Mouse (Mus musculus): ENCODE measurements at regions not wholly inside any gene's neighbourhood (a gene's known extent, or its start where the extent isn't known, plus 50 kb on each side); places are given as distances from the start of the nearest gene placed in this dataset.

- no peak overlapping the region for H3K4me3 ChIP-seq (replicated peaks)
- H3K27me3 ChIP-seq = no peaks in the 10 kb centered on the region
- H3K27ac ChIP-seq = no peak overlapping the region
- H3K9ac ChIP-seq = no peak overlapping the region
- H3K9me3 ChIP-seq (replicated peaks) = no peaks in the 10 kb centered on the region
- H3K4me2 ChIP-seq = no peak overlapping the region
- H3K36me3 ChIP-seq = no peaks in the 10 kb centered on the region
- ATAC-seq (ENCODE audit: low read depth) = no peak
- no peaks in the 10 kb centered on the region for H3K4me1 ChIP-seq (replicated peaks)
- 60% methylated on average over 4 of the region's 4 CpGs for WGBS (ENCODE audit: insufficient replicate concordance)
- no peak for DNase-seq
Measured at GRCm38 (mm10) chr14:100792094-100792493, 408.0 kb downstream of the Prr30 start.

GRCm38 (mm10) chr14:100781882-100782281 lies 418.2 kb downstream of the Prr30 start:
- H3K4me3 ChIP-seq (replicated peaks) = no peak overlapping the region
- 65% methylated on average over 3 of the region's 3 CpGs for WGBS (ENCODE audit: insufficient replicate concordance)
- no peaks in the 10 kb centered on the region for H3K36me3 ChIP-seq

GRCm38 (mm10) chr14:100753951-100754350 lies 446.2 kb downstream of the Prr30 start:
- WGBS (ENCODE audit: insufficient replicate concordance) = 21% methylated on average over 2 of the region's 2 CpGs
- H3K4me1 ChIP-seq (replicated peaks) = no peaks in the 10 kb centered on the region
- DNase-seq (no peak), ATAC-seq (ENCODE audit: low read depth) (no peak)
- H3K9me3 ChIP-seq (replicated peaks) = no peaks in the 10 kb centered on the region
- H3K27ac ChIP-seq = no peak overlapping the region
- no peak overlapping the region for H3K4me3 ChIP-seq (replicated peaks)
- no peaks in the 10 kb centered on the region for H3K36me3 ChIP-seq
- no peak overlapping the region for H3K4me2 ChIP-seq
- H3K27me3 ChIP-seq = no peaks in the 10 kb centered on the region
- no peak overlapping the region for H3K9ac ChIP-seq

More at GRCm38 (mm10) chr14:100781882-100782281, 418.2 kb downstream of the Prr30 start:
- Histone ChIP-seq H3K9ac (no peak overlapping the region), H3K4me2 (no peak overlapping the region), H3K9me3 (replicated peaks) (no peaks in the 10 kb centered on the region), H3K27me3 (no peaks in the 10 kb centered on the region), H3K27ac (no peak overlapping the region), H3K4me1 (replicated peaks) (no peaks in the 10 kb centered on the region)
- ATAC-seq (ENCODE audit: low read depth) (no peak), DNase-seq (no peak)

- Histone ChIP-seq H3K27ac (no peak overlapping the region), H3K36me3 (no peaks in the 10 kb centered on the region), H3K9me3 (replicated peaks) (no peaks in the 10 kb centered on the region), H3K4me2 (no peak overlapping the region), H3K9ac (no peak overlapping the region), H3K27me3 (no peaks in the 10 kb centered on the region), H3K4me1 (replicated peaks) (no peaks in the 10 kb centered on the region), H3K4me3 (replicated peaks) (no peak overlapping the region)
- WGBS (ENCODE audit: insufficient replicate concordance) = 40% methylated on average over 10 of the region's 10 CpGs
- no peak for DNase-seq
- ATAC-seq (ENCODE audit: low read depth) = no peak
Measured at GRCm38 (mm10) chr14:100752746-100753145, 447.4 kb downstream of the Prr30 start.

- Histone ChIP-seq H3K4me3 (replicated peaks) (peak overlapping the region; percentile 35), H3K4me2 (peak overlapping the region; percentile 47), H3K4me1 (replicated peaks) (no peaks in the 10 kb centered on the region), H3K36me3 (no peaks in the 10 kb centered on the region), H3K27me3 (no peaks in the 10 kb centered on the region), H3K9me3 (replicated peaks) (no peaks in the 10 kb centered on the region), H3K9ac (no peak overlapping the region), H3K27ac (no peak overlapping the region)
- WGBS (ENCODE audit: insufficient replicate concordance) = 8% methylated on average over 19 of the region's 19 CpGs
- DNase-seq = no peak
- peak; percentile 80 for ATAC-seq (ENCODE audit: low read depth)
Measured at GRCm38 (mm10) chr14:100749737-100750541, 450.2 kb downstream of the Prr30 start.

- Histone ChIP-seq H3K4me2 (no peak overlapping the region), H3K27me3 (no peaks in the 10 kb centered on the region), H3K9ac (no peak overlapping the region), H3K4me1 (replicated peaks) (no peaks in the 10 kb centered on the region), H3K36me3 (no peaks in the 10 kb centered on the region), H3K27ac (no peak overlapping the region), H3K4me3 (replicated peaks) (no peak overlapping the region), H3K9me3 (replicated peaks) (no peaks in the 10 kb centered on the region)
- ATAC-seq (ENCODE audit: low read depth) (no peak), DNase-seq (no peak)
- WGBS (ENCODE audit: insufficient replicate concordance) = 59% methylated on average over 4 of the region's 4 CpGs
Measured at GRCm38 (mm10) chr14:100735276-100735675, 450.8 kb upstream of the Klf12 start.

GRCm38 (mm10) chr14:100728433-100728832 lies 444.0 kb upstream of the Klf12 start:
- DNase-seq (no peak), ATAC-seq (ENCODE audit: low read depth) (no peak)
- H3K4me2 ChIP-seq = no peak overlapping the region
- H3K4me1 ChIP-seq (replicated peaks) = no peaks in the 10 kb centered on the region
- WGBS (ENCODE audit: insufficient replicate concordance) = 66% methylated on average over 4 of the region's 4 CpGs
- H3K4me3 ChIP-seq (replicated peaks) = no peak overlapping the region
- no peaks in the 10 kb centered on the region for H3K27me3 ChIP-seq
- no peaks in the 10 kb centered on the region for H3K36me3 ChIP-seq
- H3K9me3 ChIP-seq (replicated peaks) = no peaks in the 10 kb centered on the region
- no peak overlapping the region for H3K9ac ChIP-seq
- no peak overlapping the region for H3K27ac ChIP-seq

GRCm38 (mm10) chr14:100727701-100728100 lies 443.2 kb upstream of the Klf12 start:
- H3K9me3 ChIP-seq (replicated peaks) = no peaks in the 10 kb centered on the region
- DNase-seq (no peak), ATAC-seq (ENCODE audit: low read depth) (no peak)
- no peaks in the 10 kb centered on the region for H3K27me3 ChIP-seq
- no peaks in the 10 kb centered on the region for H3K36me3 ChIP-seq
- no peak overlapping the region for H3K27ac ChIP-seq
- 55% methylated on average over 2 of the region's 2 CpGs for WGBS (ENCODE audit: insufficient replicate concordance)
- H3K4me1 ChIP-seq (replicated peaks) = no peaks in the 10 kb centered on the region
- H3K4me2 ChIP-seq = no peak overlapping the region
- H3K4me3 ChIP-seq (replicated peaks) = no peak overlapping the region
- H3K9ac ChIP-seq = no peak overlapping the region

- H3K4me2 ChIP-seq = no peak overlapping the region
Measured at GRCm38 (mm10) chr14:100724962-100725361, 440.5 kb upstream of the Klf12 start.

GRCm38 (mm10) chr14:100720667-100721066 lies 436.2 kb upstream of the Klf12 start:
- Histone ChIP-seq H3K4me2 (no peak overlapping the region), H3K27ac (no peak overlapping the region), H3K36me3 (no peaks in the 10 kb centered on the region), H3K27me3 (no peaks in the 10 kb centered on the region), H3K4me1 (replicated peaks) (no peaks in the 10 kb centered on the region), H3K4me3 (replicated peaks) (no peak overlapping the region), H3K9me3 (replicated peaks) (no peaks in the 10 kb centered on the region), H3K9ac (no peak overlapping the region)
- WGBS (ENCODE audit: insufficient replicate concordance) = 50% methylated on average over 1 of the region's 1 CpGs
- DNase-seq (no peak), ATAC-seq (ENCODE audit: low read depth) (no peak)

More at GRCm38 (mm10) chr14:100724962-100725361, 440.5 kb upstream of the Klf12 start:
- WGBS (ENCODE audit: insufficient replicate concordance) = 73% methylated on average over 8 of the region's 8 CpGs
- no peaks in the 10 kb centered on the region for H3K9me3 ChIP-seq (replicated peaks)
- ATAC-seq (ENCODE audit: low read depth) (no peak), DNase-seq (no peak)
- no peak overlapping the region for H3K9ac ChIP-seq
- no peaks in the 10 kb centered on the region for H3K36me3 ChIP-seq
- H3K27ac ChIP-seq = no peak overlapping the region
- H3K4me3 ChIP-seq (replicated peaks) = no peak overlapping the region
- H3K4me1 ChIP-seq (replicated peaks) = no peaks in the 10 kb centered on the region
- H3K27me3 ChIP-seq = no peaks in the 10 kb centered on the region

GRCm38 (mm10) chr14:100714952-100715351 lies 430.5 kb upstream of the Klf12 start:
- Histone ChIP-seq H3K36me3 (no peaks in the 10 kb centered on the region), H3K27me3 (no peaks in the 10 kb centered on the region), H3K4me1 (replicated peaks) (no peaks in the 10 kb centered on the region), H3K9me3 (replicated peaks) (no peaks in the 10 kb centered on the region), H3K4me3 (replicated peaks) (no peak overlapping the region), H3K9ac (no peak overlapping the region), H3K27ac (no peak overlapping the region), H3K4me2 (no peak overlapping the region)
- ATAC-seq (ENCODE audit: low read depth) = no peak
- 74% methylated on average over 2 of the region's 2 CpGs for WGBS (ENCODE audit: insufficient replicate concordance)
- no peak for DNase-seq

- Histone ChIP-seq H3K9ac (no peak overlapping the region), H3K27me3 (no peaks in the 10 kb centered on the region), H3K4me1 (replicated peaks) (no peaks in the 10 kb centered on the region), H3K4me2 (no peak overlapping the region), H3K36me3 (no peaks in the 10 kb centered on the region), H3K4me3 (replicated peaks) (no peak overlapping the region), H3K9me3 (replicated peaks) (no peaks in the 10 kb centered on the region), H3K27ac (no peak overlapping the region)
- no peak for ATAC-seq (ENCODE audit: low read depth)
- 63% methylated on average over 4 of the region's 4 CpGs for WGBS (ENCODE audit: insufficient replicate concordance)
- DNase-seq = no peak
Measured at GRCm38 (mm10) chr14:100713999-100714471, 429.6 kb upstream of the Klf12 start.

All from liver, embryonic 13.5 days (tissue).